Mouse (Mus musculus) spleen, adult 18-20 months (tissue): ENCODE results near the gene Polr2l.

Experiments
- DNase-seq, 2 experiments: peaks; one replicate each; pipeline ENCODE4 v3.0.0; 2022; ENCODE audit warnings: mixed read lengths in 2 of 2

Polr2l gene

DNA sequence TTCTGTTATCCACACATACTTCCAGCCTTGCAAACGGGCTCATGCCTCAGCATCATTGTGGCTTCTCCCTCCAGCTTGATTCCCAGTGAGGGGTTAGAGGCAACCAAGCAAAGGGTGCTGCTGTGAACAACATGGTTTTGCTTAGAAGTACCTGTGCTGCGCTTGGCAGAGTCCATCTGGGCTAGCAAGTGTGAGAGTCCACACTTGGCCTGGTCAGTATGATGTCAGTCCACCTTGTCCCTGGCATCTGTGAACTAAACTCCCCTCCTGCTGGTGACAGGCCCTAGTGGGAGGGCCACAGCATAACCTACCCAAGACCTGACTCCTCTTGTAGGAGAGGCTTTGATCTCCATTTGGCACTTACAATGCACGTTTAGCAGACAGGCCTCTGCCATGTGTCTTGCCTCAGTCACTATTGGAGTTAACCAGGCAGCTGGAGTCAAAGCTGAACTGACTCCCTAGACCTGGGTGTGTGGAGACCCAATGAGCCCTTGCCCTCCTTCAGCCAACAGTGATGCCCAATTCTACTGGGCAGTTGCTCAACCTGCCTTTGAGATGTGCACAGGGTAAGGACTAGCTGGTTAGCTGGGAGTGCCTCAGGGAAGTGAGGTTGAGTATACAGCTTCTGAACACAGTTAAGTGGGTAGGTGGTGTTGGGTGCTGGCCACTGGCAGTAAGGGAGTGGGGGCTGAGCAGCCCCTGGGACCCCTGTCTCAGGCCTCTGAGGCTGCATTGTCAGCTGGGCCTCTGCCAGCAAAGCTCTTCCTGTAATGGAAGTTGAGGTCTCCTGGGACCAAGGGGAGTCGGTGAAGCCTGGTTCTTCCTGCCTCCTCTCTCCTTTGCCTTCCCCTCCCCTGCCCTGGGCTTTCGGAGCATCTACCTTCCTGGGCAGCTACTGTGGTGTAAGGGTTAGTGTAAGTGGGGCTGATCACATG, 9.5 kb upstream of the Polr2l start:
- no peak for DNase-seq

DNA sequence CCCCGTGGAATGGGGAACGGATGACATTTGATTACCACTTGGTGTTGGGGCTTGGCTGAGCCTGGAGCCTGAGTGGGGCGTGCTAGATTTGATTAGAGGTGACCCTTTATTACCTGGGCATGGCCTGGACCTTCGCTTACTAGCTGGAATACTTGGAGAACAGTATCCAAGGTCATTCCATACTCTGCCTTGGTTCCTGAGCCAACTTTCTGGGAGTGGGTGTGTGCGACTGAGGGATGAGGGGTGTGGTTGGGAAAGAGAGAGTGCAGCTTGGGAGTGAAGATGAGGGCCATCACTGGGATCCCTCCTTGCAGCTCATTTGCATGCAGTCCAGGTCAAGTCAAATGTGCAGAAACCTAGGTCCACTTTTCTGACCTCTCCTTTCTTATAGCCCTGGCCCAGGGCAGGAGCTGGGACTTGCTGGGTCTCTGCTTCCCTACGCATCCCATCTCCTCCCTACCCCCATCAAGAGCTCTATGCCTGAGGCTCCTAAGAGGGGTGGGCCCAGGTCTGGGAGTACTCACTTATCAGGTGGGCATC, 8.3 kb upstream of the Polr2l start:
- no peak for DNase-seq

DNA sequence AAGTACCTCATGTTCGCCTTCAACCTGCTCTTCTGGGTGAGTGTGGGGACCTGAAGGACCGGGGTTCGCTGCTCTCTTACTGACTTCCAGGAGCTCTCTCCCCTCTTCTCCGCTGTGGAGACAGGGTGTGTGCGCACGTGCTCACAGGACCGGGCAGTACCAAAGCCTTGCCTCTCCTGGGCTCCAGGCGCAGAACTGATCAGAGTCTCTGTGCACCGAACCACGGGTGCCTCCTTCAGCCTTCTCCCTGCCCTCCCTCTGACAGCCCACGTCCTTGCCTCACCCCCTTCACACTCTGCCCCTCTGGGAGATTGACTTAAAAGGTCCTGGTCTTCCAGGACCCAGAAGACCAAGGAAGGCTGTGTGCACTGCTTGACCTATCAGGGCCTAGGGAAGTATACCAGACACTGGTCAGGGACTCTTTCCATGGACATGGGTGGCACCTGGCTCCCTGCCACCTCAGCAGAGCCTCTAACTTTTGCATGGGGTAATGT, 7.6 kb upstream of the Polr2l start:
- DNase-seq = no peak

DNA sequence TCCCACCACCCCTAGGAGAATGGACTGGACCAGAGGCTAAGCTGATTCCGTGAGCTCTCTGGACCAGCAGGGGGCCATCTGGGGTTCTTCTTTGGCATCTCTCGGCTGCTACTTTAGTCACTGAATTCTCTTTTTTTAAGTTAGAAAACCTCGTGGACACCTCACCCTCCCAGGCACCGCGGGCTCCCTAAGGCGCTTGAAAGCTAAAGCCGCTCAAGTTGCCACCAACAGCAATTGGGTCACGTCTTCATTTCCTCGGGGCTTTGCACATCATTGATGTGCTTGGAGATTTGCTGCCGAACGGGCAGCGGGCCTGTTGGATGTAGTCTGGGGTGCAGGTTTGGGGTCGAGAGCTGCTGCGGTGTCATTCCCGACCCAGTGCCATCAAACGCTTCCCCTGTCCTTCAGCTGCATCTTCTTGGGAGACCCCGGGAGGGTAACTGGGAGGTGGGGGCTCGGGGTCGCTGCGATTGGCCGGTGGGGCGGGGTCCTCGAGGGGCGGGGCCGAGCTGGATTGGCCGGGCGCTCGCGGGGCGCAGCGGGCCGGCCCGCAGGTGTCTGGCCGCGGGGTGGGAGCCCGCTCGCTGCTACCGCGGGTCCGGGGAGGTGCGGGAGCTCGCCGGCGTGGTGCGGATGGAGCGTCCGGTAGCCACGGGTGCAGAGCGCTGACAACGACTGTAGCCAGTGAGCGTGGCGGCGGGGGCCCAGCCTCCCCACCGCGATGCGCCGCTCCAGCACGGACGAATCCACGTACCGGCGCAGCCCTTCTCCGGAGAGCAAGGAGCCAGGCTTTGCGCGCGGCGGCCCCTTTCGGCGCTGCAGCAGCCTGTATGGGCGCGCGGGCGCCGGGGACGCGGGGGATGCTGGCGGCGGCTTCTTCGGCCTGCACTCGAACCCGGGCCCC, 6.8 kb upstream of the Polr2l start:
- peak in 1 of 2 experiments; percentile 63 for DNase-seq

DNA sequence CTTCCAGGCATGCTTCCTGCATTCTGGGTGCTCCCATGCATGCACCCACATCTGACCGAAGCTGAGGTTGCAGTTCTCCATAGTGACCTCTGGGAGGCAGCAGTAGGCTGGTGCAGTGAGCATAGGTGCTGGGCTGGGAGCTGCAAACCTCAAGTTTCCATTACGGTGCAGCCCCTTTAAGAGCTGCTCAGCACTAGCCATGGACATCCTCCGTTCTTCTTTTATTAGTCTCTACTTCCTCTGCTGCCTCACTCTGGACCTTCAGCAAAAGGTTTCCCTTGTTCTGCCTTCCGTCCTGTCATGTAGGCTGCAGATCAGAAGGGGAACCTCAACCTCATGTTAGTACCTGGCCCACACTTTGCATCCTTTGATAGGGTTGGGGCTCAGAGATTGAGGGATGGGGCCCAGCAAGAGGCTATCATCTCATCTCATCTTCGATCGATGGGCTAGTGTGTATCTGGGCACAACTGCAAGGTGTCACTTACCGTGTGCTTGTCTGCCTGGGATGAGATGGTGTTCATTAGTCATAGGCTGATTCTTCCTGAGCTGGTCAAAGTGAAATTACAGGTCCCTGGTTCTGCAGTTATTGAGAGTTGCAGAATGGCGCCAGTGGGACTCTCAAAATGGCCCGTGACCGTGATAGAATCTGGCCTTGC, 6.0 kb upstream of the Polr2l start:
- DNase-seq = peak; percentile 58 to 65

DNA sequence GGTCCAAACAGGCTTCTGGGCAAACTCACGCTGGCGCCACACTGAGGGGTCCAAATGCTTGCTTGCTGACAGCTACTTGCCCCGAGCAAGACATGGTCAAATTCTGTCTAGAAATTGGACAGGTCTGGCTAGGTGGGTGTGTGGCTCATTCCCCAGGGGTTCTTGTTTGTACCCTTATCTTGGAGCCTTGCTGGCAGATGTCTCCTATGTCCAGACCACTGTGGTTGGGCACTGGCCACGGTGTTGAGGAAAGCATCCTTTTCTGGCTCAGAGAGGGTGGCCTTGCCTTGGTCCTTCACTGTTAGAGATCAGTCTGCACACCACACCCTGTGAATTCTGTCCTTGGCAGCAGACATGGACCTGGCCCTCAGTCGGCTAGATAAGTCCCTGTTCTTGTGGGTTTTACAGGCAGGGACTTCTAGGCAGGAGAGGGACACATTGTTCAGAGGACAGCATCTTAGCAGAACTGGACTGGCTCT, 3.4 kb upstream of the Polr2l start:
- no peak for DNase-seq

DNA sequence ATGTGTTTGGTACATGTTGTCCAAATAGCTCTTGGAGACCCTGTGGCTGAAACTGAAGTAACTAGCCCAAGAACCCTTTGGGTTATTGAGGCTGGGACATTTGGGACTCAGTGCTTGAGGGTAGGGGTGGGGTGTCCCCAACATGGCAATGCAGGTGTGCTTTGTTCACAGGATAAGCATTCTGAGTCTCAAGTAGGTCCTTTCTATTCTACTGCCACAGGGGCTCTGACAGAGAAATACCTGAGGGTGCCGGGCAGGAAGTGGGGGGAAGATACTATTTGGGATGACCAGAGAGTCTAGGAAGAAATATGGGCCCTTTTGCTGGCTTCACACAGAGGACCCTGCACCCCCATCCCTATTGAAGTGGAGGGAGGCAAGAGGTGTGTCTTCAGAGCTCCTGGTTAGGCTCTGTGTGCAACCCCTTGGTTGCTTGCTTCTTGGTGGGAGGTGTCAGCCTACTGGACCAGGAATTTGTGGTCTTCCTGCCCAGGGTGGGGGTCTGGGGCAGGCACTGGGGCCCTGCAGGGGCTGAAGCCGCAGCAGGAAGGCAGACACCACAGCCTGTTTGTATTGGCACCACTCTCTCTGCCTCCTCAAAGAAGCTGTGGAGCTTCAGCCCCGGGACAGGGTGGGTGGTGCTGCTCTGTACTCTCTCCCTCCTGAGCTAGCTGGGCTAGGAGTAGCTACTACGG, 2.8 kb upstream of the Polr2l start:
- DNase-seq = no peak

DNA sequence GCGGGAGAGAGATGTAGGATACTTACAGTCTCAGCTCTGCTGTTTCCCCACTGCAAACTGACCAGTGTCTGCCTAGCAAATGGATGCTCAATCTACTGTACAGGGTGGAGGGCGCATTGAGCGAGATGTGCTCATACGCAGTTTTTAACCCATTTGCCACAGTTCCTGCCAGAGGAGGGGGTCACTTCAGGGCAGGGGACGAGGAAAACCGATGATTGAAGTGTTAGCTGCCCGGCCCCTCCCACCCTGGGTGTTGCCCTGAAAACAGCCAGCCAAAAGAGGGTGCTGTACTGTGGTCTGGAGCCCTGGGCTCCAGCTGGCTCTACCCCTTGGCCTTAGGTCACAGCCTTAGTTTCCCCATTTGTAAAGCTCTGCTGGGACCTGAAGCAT, 2.0 kb upstream of the Polr2l start:
- DNase-seq = no peak

DNA sequence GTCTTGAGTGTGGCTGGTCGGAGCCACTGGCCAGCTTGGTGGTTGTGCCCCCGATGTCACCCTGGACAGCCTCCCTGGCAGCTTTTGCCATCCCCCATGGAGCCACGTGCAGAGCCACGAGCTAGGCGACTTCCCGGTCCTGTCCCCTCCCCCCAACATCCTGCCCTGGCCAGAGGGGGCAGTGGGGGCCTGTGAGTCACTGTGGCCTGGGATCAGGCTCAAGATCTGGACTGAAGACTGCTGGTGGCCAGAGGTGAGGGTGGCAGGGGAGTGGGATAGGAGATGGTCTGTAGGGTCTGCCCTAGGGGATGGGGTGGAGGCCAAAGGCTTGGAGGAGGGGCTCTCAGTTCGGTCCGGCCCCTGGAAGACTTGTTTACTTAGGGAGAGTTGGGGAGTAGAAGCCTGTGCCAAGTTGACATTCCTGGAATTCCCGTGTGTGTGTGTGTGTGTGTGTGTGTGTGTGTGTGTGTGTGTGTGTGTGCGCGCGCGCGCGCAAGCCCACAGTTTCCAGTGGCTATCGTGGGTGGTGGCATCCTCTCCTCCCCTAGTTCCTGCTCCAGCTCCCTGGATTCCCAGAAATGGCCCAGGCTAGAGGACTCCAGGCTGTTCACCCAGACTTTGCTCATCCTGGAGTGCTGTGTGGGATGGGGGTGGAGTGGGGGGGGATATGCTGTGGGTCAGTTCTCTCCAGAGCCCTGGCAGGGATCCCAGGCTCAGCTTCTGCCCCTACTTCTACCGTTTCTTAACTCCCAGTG, 1.5 kb upstream of the Polr2l start:
- peak; percentile 45 to 52 for DNase-seq

DNA sequence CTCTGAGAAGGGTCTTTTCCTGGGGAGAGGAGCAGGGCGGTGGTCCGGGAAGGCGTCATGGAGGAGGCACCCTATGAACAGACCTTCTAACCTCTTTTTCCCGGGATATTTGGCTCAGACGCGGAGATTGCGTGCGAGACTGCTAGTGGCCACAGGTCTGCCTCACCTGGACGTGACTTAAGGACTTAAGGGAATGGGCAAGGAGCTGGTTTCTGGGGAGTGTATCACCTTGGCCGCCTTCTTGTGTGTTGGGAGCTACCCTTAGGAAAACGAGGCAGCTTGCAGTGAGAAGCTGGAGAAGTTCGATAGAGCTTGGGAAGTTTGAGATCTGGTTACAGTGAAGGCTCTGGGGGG, 850 bp upstream of the Polr2l start:
- DNase-seq = no peak

DNA sequence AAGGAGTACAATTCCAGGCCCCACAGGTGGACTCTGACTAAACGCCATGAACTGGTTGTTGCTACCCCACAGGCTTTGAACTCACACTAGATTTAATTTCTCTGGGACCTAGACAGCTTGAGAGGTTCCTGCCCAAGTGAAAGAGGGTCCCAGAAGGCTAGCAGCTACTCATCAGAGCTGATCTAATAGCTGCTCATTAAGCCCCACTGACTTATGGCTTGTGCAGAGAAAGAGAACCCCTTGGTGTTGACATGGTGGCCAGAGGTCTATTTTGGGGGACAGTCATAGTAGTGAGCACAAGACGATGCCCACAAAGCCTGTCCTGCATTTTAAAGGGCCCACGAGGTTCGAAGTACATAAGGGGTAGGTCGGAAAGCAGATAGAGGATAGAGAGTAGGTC, 772 bp downstream of the Polr2l start:
- DNase-seq = no peak

DNA sequence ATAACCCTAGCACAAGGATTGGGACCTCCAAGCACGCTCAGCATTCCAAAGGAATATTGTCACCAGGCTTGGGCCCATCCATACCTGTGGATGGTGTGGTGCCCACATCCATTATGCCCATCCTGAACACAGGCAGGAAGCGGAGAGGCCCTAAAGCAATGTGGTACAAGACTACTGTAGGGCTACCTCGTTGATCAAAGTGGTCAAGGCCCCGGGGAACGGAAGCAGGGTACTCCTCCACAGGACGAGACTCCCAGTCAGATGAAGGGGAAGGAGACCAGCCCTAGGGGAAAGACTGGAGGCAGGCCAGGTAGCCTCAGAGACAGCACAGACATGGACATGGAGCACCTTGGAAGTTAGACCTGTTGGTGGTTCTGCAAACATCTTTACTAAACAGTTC, 2.2 kb downstream of the Polr2l start:
- no peak for DNase-seq

DNA sequence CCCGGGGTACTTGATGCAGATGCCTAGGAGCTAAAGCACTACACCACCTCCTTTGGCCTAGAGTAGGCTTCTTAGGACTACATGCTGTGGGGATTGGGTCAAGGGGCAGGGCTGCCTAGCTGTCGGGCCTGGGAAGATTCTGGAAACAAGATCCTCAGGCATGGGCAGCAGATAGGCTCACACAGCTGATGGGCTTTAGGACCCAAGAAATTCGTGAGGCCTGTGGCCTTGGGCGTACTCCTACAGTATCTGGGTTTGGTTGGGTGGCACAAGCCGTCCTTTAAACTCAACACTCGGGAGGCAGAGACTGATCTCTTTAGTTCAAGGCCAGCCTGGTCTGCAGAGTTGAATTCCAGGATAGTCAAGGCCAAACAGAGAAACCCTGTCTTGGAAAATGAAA, 2.7 kb downstream of the Polr2l start:
- no peak for DNase-seq

DNA sequence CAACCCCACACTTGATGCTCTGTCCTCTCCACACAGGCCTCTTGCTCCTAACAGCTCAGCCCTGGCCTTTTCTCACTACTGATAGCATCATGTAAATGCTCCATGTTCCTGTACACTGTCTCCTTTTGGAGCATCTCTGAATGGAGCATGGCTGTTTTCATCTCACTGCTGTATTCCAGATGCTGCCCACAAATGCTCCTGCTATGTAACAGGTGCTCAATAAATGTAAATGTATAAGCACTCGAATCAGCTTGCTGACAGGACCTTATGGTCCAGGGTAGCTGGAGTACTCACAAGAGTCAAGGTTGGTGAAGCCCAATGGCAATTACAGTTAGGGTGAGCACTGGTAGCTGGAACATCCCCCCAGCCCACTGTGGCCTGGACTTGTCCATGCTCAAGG, 3.7 kb downstream of the Polr2l start:
- DNase-seq = no peak

DNA sequence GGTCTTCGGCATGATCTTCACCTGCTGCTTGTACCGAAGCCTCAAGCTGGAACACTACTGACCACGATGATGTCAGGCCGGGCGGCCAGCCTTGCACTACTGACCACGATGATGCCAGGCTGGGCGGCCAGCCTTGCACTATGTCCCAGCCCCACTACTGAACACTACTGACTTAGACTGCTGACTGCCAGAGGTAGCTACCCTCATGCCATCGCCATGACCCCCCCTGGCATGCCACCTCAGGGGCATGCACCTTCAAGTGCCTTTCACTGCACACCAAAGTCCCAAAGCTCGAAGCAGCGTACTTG, 4.3 kb downstream of the Polr2l start:
- DNase-seq = no peak

DNA sequence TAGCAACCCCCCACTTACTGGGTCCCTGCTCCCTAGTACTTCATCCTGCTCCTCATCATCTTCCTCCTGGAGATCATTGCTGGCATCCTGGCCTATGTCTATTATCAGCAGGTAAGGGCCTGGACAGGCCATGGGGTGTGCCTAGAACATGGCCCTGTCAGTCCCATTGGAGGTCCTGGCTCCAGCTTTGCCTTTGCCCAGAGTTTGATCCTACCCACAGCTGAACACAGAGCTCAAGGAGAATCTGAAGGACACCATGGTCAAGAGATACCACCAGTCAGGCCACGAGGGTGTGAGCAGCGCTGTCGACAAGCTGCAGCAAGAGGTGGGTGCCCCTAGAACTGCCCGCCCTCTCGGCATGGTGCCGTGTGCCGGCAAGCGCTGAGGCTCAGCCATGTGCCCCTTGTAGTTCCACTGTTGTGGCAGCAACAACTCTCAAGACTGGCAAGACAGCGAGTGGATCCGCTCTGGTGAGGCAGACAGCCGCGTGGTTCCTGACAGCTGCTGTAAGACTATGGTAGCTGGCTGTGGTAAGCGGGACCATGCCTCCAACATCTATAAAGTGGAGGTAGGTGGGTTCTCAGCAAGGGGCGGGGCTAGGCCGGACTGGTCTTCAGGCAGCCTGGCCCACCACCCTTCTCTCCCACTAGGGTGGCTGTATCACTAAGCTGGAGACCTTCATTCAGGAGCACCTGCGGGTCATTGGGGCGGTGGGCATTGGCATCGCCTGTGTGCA, 4.9 kb downstream of the Polr2l start:
- no peak for DNase-seq

DNA sequence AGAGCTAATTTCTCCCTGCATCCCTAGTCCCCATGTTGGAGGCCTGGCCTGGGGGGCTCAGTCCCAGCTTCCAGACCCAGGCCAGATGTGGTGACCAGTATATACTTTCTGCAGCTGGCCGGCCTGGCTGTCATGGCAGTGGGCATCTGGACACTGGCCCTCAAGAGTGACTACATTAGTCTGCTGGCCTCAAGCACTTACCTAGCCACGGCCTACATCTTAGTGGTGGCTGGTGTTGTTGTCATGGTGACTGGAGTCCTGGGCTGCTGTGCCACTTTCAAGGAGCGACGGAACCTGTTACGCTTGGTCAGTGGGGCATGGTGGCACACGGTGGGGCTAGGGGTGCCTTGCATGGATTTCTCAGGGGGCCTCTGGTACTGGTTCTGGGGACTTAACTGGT, 5.6 kb downstream of the Polr2l start:
- DNase-seq = no peak

DNA sequence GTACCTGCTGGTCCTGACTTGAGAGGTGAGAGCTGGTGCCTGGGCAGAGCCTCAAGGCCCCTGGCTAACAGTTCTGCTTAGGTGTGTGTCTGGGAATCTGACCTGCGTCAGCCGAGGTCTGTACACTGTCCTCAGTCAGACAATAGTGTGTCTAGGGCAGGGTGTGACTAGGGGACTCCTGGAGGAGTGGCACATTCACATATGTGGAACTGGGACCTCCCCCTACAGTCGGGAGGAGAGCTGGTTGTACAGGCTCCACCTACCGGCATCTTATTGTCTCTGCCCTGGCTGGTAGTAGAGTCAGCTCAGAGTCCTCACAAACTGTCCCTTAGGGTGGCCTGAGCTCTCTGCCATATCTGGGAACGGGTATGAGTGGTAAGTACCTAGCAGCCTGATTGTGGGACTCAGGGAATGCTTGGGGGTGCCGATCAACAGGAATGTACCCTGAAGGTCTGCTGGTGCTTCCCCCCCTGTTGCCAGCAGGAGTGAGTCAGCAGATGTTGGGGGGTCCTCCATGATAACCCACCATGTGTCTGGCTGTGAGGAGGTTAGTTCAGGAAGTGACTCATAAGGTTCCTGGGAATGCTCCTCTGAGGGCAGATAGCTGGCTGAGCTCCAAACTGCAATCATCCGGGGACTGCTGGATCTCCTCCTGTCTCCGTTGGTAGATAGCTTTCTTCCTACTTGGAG, 6.3 kb downstream of the Polr2l start:
- peak; percentile 45 to 49 for DNase-seq

DNA sequence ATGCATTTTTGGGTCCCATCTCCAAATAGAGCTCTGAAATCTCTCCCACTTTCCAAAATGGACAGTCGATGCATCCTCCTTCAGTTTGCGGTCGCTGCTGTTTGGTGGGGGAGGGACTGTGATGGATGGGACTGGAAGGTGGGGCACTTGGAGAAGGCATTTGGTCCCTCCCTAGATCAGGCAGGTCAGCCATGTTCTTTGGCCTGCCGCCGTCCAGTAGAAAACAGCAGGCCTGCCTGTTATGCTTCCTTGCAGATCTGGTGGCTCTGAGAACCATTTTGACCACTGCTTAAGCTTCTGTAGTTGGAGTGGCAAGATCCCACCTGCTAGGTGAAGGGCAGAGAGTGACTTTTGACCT, 6.8 kb downstream of the Polr2l start:
- DNase-seq = no peak
